Mouse (Mus musculus) liver, embryonic 12.5 days (tissue): ENCODE data around the gene Rpl28. TPM values are rescaled to one million over a fixed set of nuclear protein-coding genes. Genes with fewer than 3 reads are reported as not detected.
A peak's percentile ranks its signal among the peaks of the same experiment; 100 is the strongest.

ENCODE experiments used
- ATAC-seq: fragments of 200-750 bp; cut with Nextera tagmentation; 2 replicates; pipeline ENCODE4 v1.8.0; 2017; ENCODE audit warnings: moderate number of reproducible peaks, mild to moderate bottlenecking, moderate library complexity
- H3K27ac ChIP-seq: fragments of 300-500 bp; sonication (generic); 2 replicates; pipeline ENCODE4 v1.5.1; 2016; ENCODE audit warnings: mild to moderate bottlenecking
- H3K27me3 ChIP-seq: fragments of 300-500 bp; sonication (generic); replicated peaks from 2 replicates; pipeline ENCODE4 v1.6.1; 2016; ENCODE audit warnings: mild to moderate bottlenecking, moderate library complexity
- H3K36me3 ChIP-seq: fragments of 300-500 bp; sonication (generic); 2 replicates; pipeline ENCODE4 v1.6.1; 2016; ENCODE audit warnings: mild to moderate bottlenecking, moderate library complexity
- H3K4me1 ChIP-seq: fragments of 300-500 bp; sonication (generic); 2 replicates; pipeline ENCODE4 v1.6.1; 2016
- H3K4me2 ChIP-seq: fragments of 300-500 bp; sonication (generic); 2 replicates; pipeline ENCODE4 v1.6.1; 2016; ENCODE audit warnings: mild to moderate bottlenecking, moderate library complexity
- H3K4me3 ChIP-seq: fragments of 300-500 bp; sonication (generic); 2 replicates; pipeline ENCODE4 v1.5.1; 2016; ENCODE audit warnings: mild to moderate bottlenecking, moderate library complexity
- H3K9ac ChIP-seq: fragments of 300-500 bp; sonication (generic); 2 replicates; pipeline ENCODE4 v1.6.1; 2016; ENCODE audit warnings: mild to moderate bottlenecking, moderate library complexity
- H3K9me3 ChIP-seq: fragments of 300-500 bp; sonication (generic); replicated peaks from 2 replicates; pipeline ENCODE4 v1.6.1; 2016; ENCODE audit warnings: mild to moderate bottlenecking, moderate library complexity
- WGBS: fragments of 180-500 bp; shearing (Covaris S2); methylation state at CpG from one replicate; pipeline ENCODE4 v1.1.7; 2016; ENCODE audit not compliant: insufficient replicate concordance; 5-methylcytosine and 5-hydroxymethylcytosine counted together
- polyA plus RNA-seq: library from polyadenylated mRNA; unstranded; fragments of >200 nt; fragmentation: Nextera tagmentation; extraction: Ambion mirVana; gene quantifications from 2 replicates; pipeline ENCODE4 v1.2.1, GENCODE M21; 2016

Gene Rpl28
- polyA plus RNA-seq = 397 and 413 TPM in 2 replicates

- peaks cover 58% of the 10 kb centered on the region for H3K4me1 ChIP-seq
- H3K9me3 ChIP-seq = no peaks in the 10 kb centered on the region
- peak within 1 kb of the TSS; percentile 94 for H3K9ac ChIP-seq
These were observed at the start of gene Rpl28 for GRCm38 (mm10) chr7:4792278-4793212. Gene Rpl28, plus strand, starts transcription at chr7:4792874.

GRCm38 (mm10) chr7:4743354-4743753 lies 49.3 kb upstream of the Rpl28 start:
- H3K9ac ChIP-seq = peak overlapping the region; percentile 93
- peaks cover 53% of the 10 kb centered on the region for H3K36me3 ChIP-seq
- H3K27me3 ChIP-seq = no peaks in the 10 kb centered on the region
- H3K4me2 ChIP-seq = peak overlapping the region; percentile 94
- peak overlapping the region; percentile 86 for H3K4me3 ChIP-seq
- H3K9me3 ChIP-seq = no peaks in the 10 kb centered on the region
- H3K4me1 ChIP-seq = peaks cover 88% of the 10 kb centered on the region
- 24% methylated on average over 2 of the region's 2 CpGs for WGBS
- peak overlapping the region; percentile 98 for H3K27ac ChIP-seq
- peak; percentile 6; the same call in 1 of the 2 replicates for ATAC-seq

More at GRCm38 (mm10) chr7:4792278-4793212, at the start of gene Rpl28:
- Histone ChIP-seq H3K4me2 (peak within 1 kb of the TSS; percentile 83), H3K36me3 (peaks cover 42% of the 10 kb centered on the region), H3K27me3 (no peaks in the 10 kb centered on the region), H3K27ac (peak within 1 kb of the TSS; percentile 96), H3K4me3 (peak within 1 kb of the TSS; percentile 87)
- ATAC-seq = peak; percentile 84
- WGBS = 1% methylated on average over 54 of the region's 54 CpGs

- peak overlapping the region; percentile 93 for H3K9ac ChIP-seq
- H3K9me3 ChIP-seq = no peaks in the 10 kb centered on the region
- H3K4me3 ChIP-seq = 0 out of 2 replicates have a peak overlapping the region, but pooled peaks have one; percentile 4
- H3K27ac ChIP-seq = peak overlapping the region; percentile 98
- WGBS = 58% methylated on average over 6 of the region's 6 CpGs
- H3K27me3 ChIP-seq = no peaks in the 10 kb centered on the region
- H3K36me3 ChIP-seq = peaks cover 65% of the 10 kb centered on the region
- no peak for ATAC-seq
- peaks cover 92% of the 10 kb centered on the region for H3K4me1 ChIP-seq
- H3K4me2 ChIP-seq = peak overlapping the region; percentile 94
These were observed 47.8 kb upstream of the Rpl28 start for GRCm38 (mm10) chr7:4744886-4745285.

GRCm38 (mm10) chr7:4746326-4746980 lies 46.2 kb upstream of the Rpl28 start:
- WGBS = 82% methylated on average over 22 of the region's 22 CpGs
- Histone ChIP-seq H3K36me3 (peaks cover 80% of the 10 kb centered on the region), H3K4me3 (peak overlapping the region; percentile 10), H3K9ac (peak overlapping the region; percentile 72), H3K9me3 (no peaks in the 10 kb centered on the region), H3K4me2 (peak overlapping the region; percentile 67), H3K4me1 (peaks cover 100% of the 10 kb centered on the region), H3K27ac (peak overlapping the region; percentile 98), H3K27me3 (no peaks in the 10 kb centered on the region)
- no peak for ATAC-seq

GRCm38 (mm10) chr7:4747156-4747899 lies 45.3 kb upstream of the Rpl28 start:
- 28% methylated on average over 9 of the region's 9 CpGs for WGBS
- Histone ChIP-seq H3K4me2 (peak overlapping the region; percentile 67), H3K27ac (peak overlapping the region; percentile 98), H3K9ac (peak overlapping the region; percentile 72), H3K36me3 (peaks cover 74% of the 10 kb centered on the region), H3K9me3 (no peaks in the 10 kb centered on the region), H3K4me3 (peak overlapping the region; percentile 10), H3K27me3 (no peaks in the 10 kb centered on the region), H3K4me1 (peaks cover 100% of the 10 kb centered on the region)
- ATAC-seq = peak; percentile 81

GRCm38 (mm10) chr7:4748321-4748720 lies 44.4 kb upstream of the Rpl28 start:
- H3K27me3 ChIP-seq = no peaks in the 10 kb centered on the region
- no peaks in the 10 kb centered on the region for H3K9me3 ChIP-seq
- H3K4me2 ChIP-seq = peak overlapping the region; percentile 67
- no peak overlapping the region for H3K4me3 ChIP-seq
- no peak for ATAC-seq
- H3K9ac ChIP-seq = peak overlapping the region; percentile 60
- WGBS = 71% methylated on average over 4 of the region's 4 CpGs
- H3K4me1 ChIP-seq = peaks cover 100% of the 10 kb centered on the region
- H3K36me3 ChIP-seq = peaks cover 64% of the 10 kb centered on the region
- peak overlapping the region; percentile 98 for H3K27ac ChIP-seq

- peaks cover 93% of the 10 kb centered on the region for H3K4me1 ChIP-seq
- 45% methylated on average over 2 of the region's 2 CpGs for WGBS
- H3K9ac ChIP-seq = peak overlapping the region; percentile 60
- ATAC-seq = peak; percentile 19
- peak overlapping the region; percentile 98 for H3K27ac ChIP-seq
- peak overlapping the region; percentile 67 for H3K4me2 ChIP-seq
- H3K9me3 ChIP-seq = no peaks in the 10 kb centered on the region
- peaks cover 56% of the 10 kb centered on the region for H3K36me3 ChIP-seq
- H3K4me3 ChIP-seq = no peak overlapping the region
- H3K27me3 ChIP-seq = no peaks in the 10 kb centered on the region; the same call in 1 of the 2 replicates
These were observed 43.5 kb upstream of the Rpl28 start for GRCm38 (mm10) chr7:4749169-4749568.

GRCm38 (mm10) chr7:4751971-4752820 lies 40.5 kb upstream of the Rpl28 start:
- Histone ChIP-seq H3K9me3 (peaks cover 7% of the 10 kb centered on the region; the same call in 1 of the 2 replicates), H3K4me3 (peak overlapping the region; percentile 73), H3K4me1 (peaks cover 62% of the 10 kb centered on the region), H3K9ac (peak overlapping the region; percentile 81), H3K36me3 (peaks cover 27% of the 10 kb centered on the region), H3K4me2 (peak overlapping the region; percentile 94), H3K27ac (peak overlapping the region; percentile 90), H3K27me3 (no peaks in the 10 kb centered on the region; the same call in 1 of the 2 replicates)
- 2% methylated on average over 30 of the region's 30 CpGs for WGBS
- peak; percentile 76 for ATAC-seq

- WGBS = 5% methylated on average over 24 of the region's 24 CpGs
These were observed 39.7 kb upstream of the Rpl28 start, which contains the start of gene Cox6b2 for GRCm38 (mm10) chr7:4752821-4753570. Gene Cox6b2, minus strand, starts transcription at chr7:4753094.

GRCm38 (mm10) chr7:4759670-4760069 lies 33.0 kb upstream of the Rpl28 start:
- peaks cover 42% of the 10 kb centered on the region for H3K27me3 ChIP-seq
- peaks cover 7% of the 10 kb centered on the region; the same call in 1 of the 2 replicates for H3K9me3 ChIP-seq
- ATAC-seq = no peak
- H3K4me2 ChIP-seq = no peak overlapping the region
- no peak overlapping the region for H3K4me3 ChIP-seq
- H3K9ac ChIP-seq = no peak overlapping the region
- no peaks in the 10 kb centered on the region for H3K36me3 ChIP-seq
- 28% methylated on average over 1 of the region's 1 CpGs for WGBS
- no peaks in the 10 kb centered on the region for H3K4me1 ChIP-seq
- no peak overlapping the region for H3K27ac ChIP-seq

More at GRCm38 (mm10) chr7:4752821-4753570, 39.7 kb upstream of the Rpl28 start, which contains the start of gene Cox6b2:
- peak; percentile 84 for ATAC-seq
- Histone ChIP-seq H3K4me3 (peak within 1 kb of the TSS; percentile 73), H3K27me3 (peaks cover 3% of the 10 kb centered on the region; the same call in 1 of the 2 replicates), H3K27ac (peak within 1 kb of the TSS; percentile 90), H3K9ac (peak within 1 kb of the TSS; percentile 81), H3K4me2 (peak within 1 kb of the TSS; percentile 94), H3K36me3 (peaks cover 27% of the 10 kb centered on the region), H3K4me1 (peaks cover 54% of the 10 kb centered on the region), H3K9me3 (peaks cover 7% of the 10 kb centered on the region; the same call in 1 of the 2 replicates)
